Mouse (Mus musculus) stomach, embryonic 14.5 days (tissue): Measurements from ENCODE around the gene Jmjd1c. TPM values are rescaled to one million over a fixed set of nuclear protein-coding genes. Genes with fewer than 3 reads are reported as not detected.

Experiments used
- ATAC-seq: fragments of 200-750 bp; cut with Nextera tagmentation; 2 replicates; pipeline ENCODE4 v1.8.0; 2017; ENCODE audit warnings: low read depth, moderate TSS enrichment; ENCODE audit not compliant: insufficient number of reproducible peaks, insufficient read depth, low FRiP score
- H3K27ac ChIP-seq: fragments of 300-500 bp; sonication (generic); 2 replicates; pipeline ENCODE4 v1.5.1; 2014; ENCODE audit warnings: mild to moderate bottlenecking, low read length, moderate library complexity, mixed read lengths
- H3K27me3 ChIP-seq: fragments of 300-500 bp; sonication (generic); 2 replicates; pipeline ENCODE4 v1.6.1; 2014; ENCODE audit warnings: low read length, control low read depth, mixed read lengths; ENCODE audit not compliant: control insufficient read depth, insufficient read depth
- H3K36me3 ChIP-seq: fragments of 300-500 bp; sonication (generic); 2 replicates; pipeline ENCODE4 v1.6.1; 2014; ENCODE audit warnings: mild to moderate bottlenecking, control low read depth, low read length, moderate library complexity, mixed read lengths; ENCODE audit not compliant: control insufficient read depth, insufficient read depth
- H3K4me1 ChIP-seq: fragments of 300-500 bp; sonication (generic); 2 replicates; pipeline ENCODE4 v1.6.1; 2014; ENCODE audit warnings: low read length, control low read depth, mixed read lengths; ENCODE audit not compliant: control insufficient read depth, insufficient read depth
- H3K4me2 ChIP-seq: fragments of 300-500 bp; sonication (generic); replicated peaks from 2 replicates; pipeline ENCODE4 v1.6.1; 2014; ENCODE audit warnings: low read depth, low read length, control low read depth
- H3K4me3 ChIP-seq: fragments of 300-500 bp; sonication (generic); 2 replicates; pipeline ENCODE4 v1.5.1; 2014; ENCODE audit warnings: low read depth, low read length, control low read depth
- H3K9ac ChIP-seq: fragments of 300-500 bp; sonication (generic); replicated peaks from 2 replicates; pipeline ENCODE4 v1.6.1; 2014; ENCODE audit warnings: low read depth, mild to moderate bottlenecking, control low read depth, low read length, moderate library complexity, mixed read lengths
- H3K9me3 ChIP-seq: fragments of 300-500 bp; sonication (generic); 2 replicates; pipeline ENCODE4 v1.6.1; 2016; ENCODE audit warnings: low read depth, low read length, control low read depth; ENCODE audit not compliant: control insufficient read depth
- WGBS: fragments of 180-500 bp; shearing (Covaris S2); extraction: QIAGEN DNeasy Blood & Tissue Kit; methylation state at CpG from one replicate; pipeline ENCODE4 v1.1.7; 2014; 5-methylcytosine and 5-hydroxymethylcytosine counted together
- polyA plus RNA-seq: library from polyadenylated mRNA; unstranded; fragments of >200 nt; fragmentation: Nextera tagmentation; extraction: Ambion mirVana; gene quantifications from 2 replicates; pipeline ENCODE4 v1.2.1, GENCODE M21; 2014

Jmjd1c gene
- polyA plus RNA-seq, 1 experiment from 2014 or later = 58.2 TPM

GRCm38 (mm10) chr10:67189057-67189456 is 93.1 kb downstream of the Jmjd1c start:
- no peak overlapping the region for H3K27ac ChIP-seq
- H3K9ac ChIP-seq = no peak overlapping the region
- H3K4me3 ChIP-seq = no peak overlapping the region
- peaks cover 11% of the 10 kb centered on the region; the same call in 1 of the 2 replicates for H3K4me1 ChIP-seq
- no peak for ATAC-seq
- H3K9me3 ChIP-seq = no peaks in the 10 kb centered on the region
- H3K36me3 ChIP-seq = no peaks in the 10 kb centered on the region; the same call in 1 of the 2 replicates
- H3K27me3 ChIP-seq = no peaks in the 10 kb centered on the region
- no peak overlapping the region for H3K4me2 ChIP-seq

GRCm38 (mm10) chr10:67190261-67190660 is 94.3 kb downstream of the Jmjd1c start:
- H3K27ac ChIP-seq = no peak overlapping the region
- H3K27me3 ChIP-seq = no peaks in the 10 kb centered on the region
- no peak overlapping the region for H3K9ac ChIP-seq
- 71% methylated on average over 1 of the region's 1 CpGs for WGBS
- H3K4me3 ChIP-seq = no peak overlapping the region
- peaks cover 9% of the 10 kb centered on the region; the same call in 1 of the 2 replicates for H3K4me1 ChIP-seq
- no peak for ATAC-seq
- no peaks in the 10 kb centered on the region for H3K9me3 ChIP-seq
- H3K4me2 ChIP-seq = no peak overlapping the region
- no peaks in the 10 kb centered on the region; the same call in 1 of the 2 replicates for H3K36me3 ChIP-seq

- Histone ChIP-seq H3K36me3 (no peaks in the 10 kb centered on the region; the same call in 1 of the 2 replicates), H3K4me2 (no peak overlapping the region), H3K27me3 (no peaks in the 10 kb centered on the region), H3K9ac (no peak overlapping the region), H3K9me3 (no peaks in the 10 kb centered on the region), H3K27ac (no peak overlapping the region), H3K4me3 (no peak overlapping the region), H3K4me1 (peaks cover 4% of the 10 kb centered on the region; the same call in 1 of the 2 replicates)
- 98% methylated on average over 3 of the region's 3 CpGs for WGBS
- ATAC-seq = no peak
Measured at GRCm38 (mm10) chr10:67192366-67192765, 96.4 kb downstream of the Jmjd1c start.

GRCm38 (mm10) chr10:67193003-67193652 is 97.2 kb downstream of the Jmjd1c start:
- Histone ChIP-seq H3K27ac (no peak overlapping the region; the same call in 1 of the 2 replicates), H3K4me2 (no peak overlapping the region), H3K9me3 (no peaks in the 10 kb centered on the region), H3K9ac (no peak overlapping the region), H3K27me3 (no peaks in the 10 kb centered on the region), H3K4me3 (no peak overlapping the region), H3K4me1 (peaks cover 4% of the 10 kb centered on the region; the same call in 1 of the 2 replicates), H3K36me3 (no peaks in the 10 kb centered on the region; the same call in 1 of the 2 replicates)
- WGBS = 57% methylated on average over 3 of the region's 3 CpGs
- ATAC-seq = no peak

GRCm38 (mm10) chr10:67194046-67194445 is 98.1 kb downstream of the Jmjd1c start:
- H3K4me1 ChIP-seq = peaks cover 2% of the 10 kb centered on the region; the same call in 1 of the 2 replicates
- no peaks in the 10 kb centered on the region for H3K9me3 ChIP-seq
- H3K4me3 ChIP-seq = no peak overlapping the region
- H3K27me3 ChIP-seq = no peaks in the 10 kb centered on the region
- H3K4me2 ChIP-seq = no peak overlapping the region
- no peak overlapping the region for H3K27ac ChIP-seq
- no peaks in the 10 kb centered on the region; the same call in 1 of the 2 replicates for H3K36me3 ChIP-seq
- no peak for ATAC-seq
- H3K9ac ChIP-seq = no peak overlapping the region
- 91% methylated on average over 3 of the region's 3 CpGs for WGBS

- 96% methylated on average over 1 of the region's 1 CpGs for WGBS
- no peak for ATAC-seq
- Histone ChIP-seq H3K27me3 (no peaks in the 10 kb centered on the region), H3K27ac (no peak overlapping the region), H3K36me3 (no peaks in the 10 kb centered on the region; the same call in 1 of the 2 replicates), H3K9me3 (no peaks in the 10 kb centered on the region), H3K4me1 (peaks cover 1% of the 10 kb centered on the region), H3K9ac (no peak overlapping the region), H3K4me2 (no peak overlapping the region), H3K4me3 (no peak overlapping the region)
Measured at GRCm38 (mm10) chr10:67195671-67196070, 99.7 kb downstream of the Jmjd1c start.

GRCm38 (mm10) chr10:67197186-67197585 is 101.3 kb downstream of the Jmjd1c start:
- H3K4me3 ChIP-seq = no peak overlapping the region
- no peak overlapping the region for H3K4me2 ChIP-seq
- H3K36me3 ChIP-seq = no peaks in the 10 kb centered on the region; the same call in 1 of the 2 replicates
- no peaks in the 10 kb centered on the region for H3K27me3 ChIP-seq
- H3K9me3 ChIP-seq = no peaks in the 10 kb centered on the region
- no peak overlapping the region for H3K9ac ChIP-seq
- ATAC-seq = no peak
- no peak overlapping the region for H3K27ac ChIP-seq
- H3K4me1 ChIP-seq = peaks cover 6% of the 10 kb centered on the region
- WGBS = 89% methylated on average over 4 of the region's 4 CpGs

GRCm38 (mm10) chr10:67197829-67198228 is 101.9 kb downstream of the Jmjd1c start:
- no peaks in the 10 kb centered on the region for H3K9me3 ChIP-seq
- no peak overlapping the region for H3K4me3 ChIP-seq
- 82% methylated on average over 2 of the region's 2 CpGs for WGBS
- ATAC-seq = no peak
- peaks cover 6% of the 10 kb centered on the region for H3K4me1 ChIP-seq
- H3K27me3 ChIP-seq = no peaks in the 10 kb centered on the region
- no peaks in the 10 kb centered on the region; the same call in 1 of the 2 replicates for H3K36me3 ChIP-seq
- H3K9ac ChIP-seq = no peak overlapping the region
- no peak overlapping the region for H3K4me2 ChIP-seq
- H3K27ac ChIP-seq = no peak overlapping the region

GRCm38 (mm10) chr10:67201769-67202168 is 105.8 kb downstream of the Jmjd1c start:
- Histone ChIP-seq H3K4me2 (no peak overlapping the region), H3K9ac (no peak overlapping the region), H3K4me3 (no peak overlapping the region), H3K36me3 (no peaks in the 10 kb centered on the region), H3K9me3 (no peaks in the 10 kb centered on the region), H3K4me1 (peaks cover 6% of the 10 kb centered on the region), H3K27me3 (no peaks in the 10 kb centered on the region), H3K27ac (no peak overlapping the region)
- ATAC-seq = no peak
